Mouse (Mus musculus) lung, postnatal 0 days (tissue): Measurements from ENCODE around the gene Mtif3. TPM values are rescaled to one million over a fixed set of nuclear protein-coding genes. Genes with fewer than 3 reads are reported as not detected.
A peak's percentile ranks its signal among the peaks of the same experiment; 100 is the strongest.

Experiments used
- ATAC-seq: fragments of 200-750 bp; cut with Nextera tagmentation; 2 replicates; pipeline ENCODE4 v1.8.0; 2017; ENCODE audit warnings: moderate library complexity
- DNase-seq: peaks from one replicate; pipeline ENCODE4 v3.0.0-alpha.2; 2016; ENCODE audit warnings: low spot score
- H3K27ac ChIP-seq: fragments of 300-500 bp; sonication (generic); 2 replicates; pipeline ENCODE4 v1.5.1; 2014; ENCODE audit warnings: antibody characterized with exemption, mild to moderate bottlenecking, low read length, mixed read lengths
- H3K27me3 ChIP-seq: fragments of 300-500 bp; sonication (generic); replicated peaks from 2 replicates; pipeline ENCODE4 v1.6.1; 2014; ENCODE audit warnings: low read length, mixed read lengths; ENCODE audit not compliant: insufficient read depth
- H3K36me3 ChIP-seq: fragments of 300-500 bp; sonication (generic); 2 replicates; pipeline ENCODE4 v1.6.1; 2014; ENCODE audit warnings: low read length, mixed read lengths; ENCODE audit not compliant: insufficient read depth
- H3K4me1 ChIP-seq: fragments of 300-500 bp; sonication (generic); 2 replicates; pipeline ENCODE4 v1.6.1; 2014; ENCODE audit warnings: antibody characterized with exemption, low read depth, low read length, mixed read lengths; ENCODE audit not compliant: insufficient read depth
- H3K4me2 ChIP-seq: fragments of 300-500 bp; sonication (generic); replicated peaks from 2 replicates; pipeline ENCODE4 v1.6.1; 2014; ENCODE audit warnings: low read depth, mild to moderate bottlenecking, low read length, moderate library complexity, mixed read lengths
- H3K4me3 ChIP-seq: fragments of 300-500 bp; sonication (generic); 2 replicates; pipeline ENCODE4 v1.5.1; 2014; ENCODE audit warnings: low read depth, low read length
- H3K9ac ChIP-seq: fragments of 300-500 bp; sonication (generic); replicated peaks from 2 replicates; pipeline ENCODE4 v1.6.1; 2014; ENCODE audit warnings: low read depth, mild to moderate bottlenecking
- H3K9me3 ChIP-seq: fragments of 300-500 bp; sonication (generic); 2 replicates; pipeline ENCODE4 v1.6.1; 2016; ENCODE audit warnings: low read length, mixed read lengths
- CTCF ChIP-seq: IDR thresholded peaks from 2 replicates; pipeline ENCODE4 v1.5.1; 2016; ENCODE audit warnings: antibody characterized with exemption, mild to moderate bottlenecking
- EP300 ChIP-seq: IDR thresholded peaks from 2 replicates; pipeline ENCODE4 v1.6.1; 2016; ENCODE audit warnings: antibody characterized with exemption, mild to moderate bottlenecking, control low read depth
- WGBS: fragments of 180-500 bp; shearing (Covaris S2); extraction: QIAGEN DNeasy Blood & Tissue Kit; methylation state at CpG from one replicate; pipeline ENCODE4 v1.1.7; 2014; 5-methylcytosine and 5-hydroxymethylcytosine counted together
- polyA plus RNA-seq: library from polyadenylated mRNA; unstranded; fragments of >200 nt; fragmentation: Nextera tagmentation; extraction: Ambion mirVana; gene quantifications from 2 replicates; pipeline ENCODE4 v1.2.1, GENCODE M21; 2015

Mtif3 gene
- polyA plus RNA-seq, 1 experiment from 2014 or later = 19.2 TPM

DNA sequence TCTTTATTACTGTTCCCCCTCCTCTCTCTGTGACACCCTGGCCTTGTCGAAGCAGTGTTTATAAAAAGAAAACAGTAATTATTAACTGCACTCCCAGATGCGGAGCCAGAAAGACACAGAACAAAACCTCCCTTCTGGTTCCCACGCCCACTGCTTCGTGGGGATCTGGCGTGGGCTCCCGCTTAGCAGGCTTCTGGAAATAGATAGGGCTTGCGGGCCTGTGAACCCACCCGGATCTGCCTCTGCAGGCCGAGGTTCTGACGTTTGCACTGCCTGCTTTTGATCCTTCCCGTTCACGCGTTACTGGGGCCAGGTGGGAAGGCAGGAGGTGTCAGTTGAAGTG, 11.2 kb upstream of the Mtif3 start:
- 16% methylated on average over 13 of the region's 13 CpGs for WGBS
- Histone ChIP-seq H3K27ac (no peak overlapping the region), H3K4me3 (no peak overlapping the region), H3K9me3 (no peaks in the 10 kb centered on the region), H3K4me2 (0 out of 2 replicates have a peak overlapping the region, but pooled peaks have one; percentile 9), H3K9ac (no peak overlapping the region), H3K4me1 (no peaks in the 10 kb centered on the region; the same call in 1 of the 2 replicates), H3K36me3 (no peaks in the 10 kb centered on the region), H3K27me3 (no peaks in the 10 kb centered on the region)
- no peak for ATAC-seq
- DNase-seq = peak; percentile 19
- TF ChIP-seq CTCF (no peak), EP300 (no peak)

DNA sequence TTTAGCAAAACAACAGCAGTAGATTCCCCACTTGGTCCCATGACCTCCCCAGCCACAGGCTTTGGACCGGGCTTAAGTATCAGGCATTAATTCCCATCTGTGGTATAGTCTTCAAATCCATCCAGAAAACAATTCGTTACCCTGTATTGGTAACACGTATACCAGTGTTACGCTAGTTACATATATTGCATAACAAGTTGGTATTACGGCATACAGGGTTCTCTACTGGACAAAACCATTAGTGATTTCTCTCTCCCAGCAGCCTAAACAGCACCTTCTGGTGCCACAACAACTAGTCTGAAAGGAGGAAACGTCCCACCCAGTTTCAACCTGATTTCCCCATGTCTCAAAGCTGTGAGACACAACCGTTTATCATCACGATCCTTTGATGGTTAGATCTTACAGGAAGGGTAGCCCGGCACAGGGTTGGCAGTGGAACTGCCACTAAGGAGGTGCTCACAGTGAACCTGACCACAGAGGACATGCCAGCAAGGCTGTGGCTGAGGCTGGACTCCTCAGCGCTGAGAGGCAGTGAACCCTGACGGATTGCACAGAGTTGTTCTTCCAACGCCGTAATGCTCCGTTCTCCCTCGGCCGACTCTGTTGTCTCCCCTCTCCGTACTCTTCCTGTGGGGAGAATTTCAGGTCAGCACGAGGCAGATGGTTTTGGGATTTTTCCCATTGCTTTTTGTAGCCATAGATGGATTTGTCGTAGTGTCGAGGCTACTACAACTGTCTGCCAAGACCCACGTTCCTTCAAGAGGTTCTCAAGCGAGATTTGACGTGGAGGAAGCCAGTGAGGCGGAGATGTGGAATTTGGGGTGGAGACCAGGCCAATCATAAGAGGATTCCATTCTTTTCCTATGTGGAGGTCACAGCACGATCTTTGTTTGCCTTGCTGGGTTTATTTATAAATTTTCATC, 10.5 kb upstream of the Mtif3 start:
- H3K4me1 ChIP-seq = no peaks in the 10 kb centered on the region; the same call in 1 of the 2 replicates
- DNase-seq = peak; percentile 37
- no peaks in the 10 kb centered on the region for H3K27me3 ChIP-seq
- H3K9ac ChIP-seq = no peak overlapping the region
- peak; percentile 43; the same call in 1 of the 2 replicates for ATAC-seq
- no peaks in the 10 kb centered on the region for H3K36me3 ChIP-seq
- H3K4me2 ChIP-seq = no peak overlapping the region
- 55% methylated on average over 25 of the region's 25 CpGs for WGBS
- H3K4me3 ChIP-seq = no peak overlapping the region
- H3K27ac ChIP-seq = no peak overlapping the region
- TF ChIP-seq CTCF (no peak), EP300 (no peak)
- H3K9me3 ChIP-seq = no peaks in the 10 kb centered on the region

DNA sequence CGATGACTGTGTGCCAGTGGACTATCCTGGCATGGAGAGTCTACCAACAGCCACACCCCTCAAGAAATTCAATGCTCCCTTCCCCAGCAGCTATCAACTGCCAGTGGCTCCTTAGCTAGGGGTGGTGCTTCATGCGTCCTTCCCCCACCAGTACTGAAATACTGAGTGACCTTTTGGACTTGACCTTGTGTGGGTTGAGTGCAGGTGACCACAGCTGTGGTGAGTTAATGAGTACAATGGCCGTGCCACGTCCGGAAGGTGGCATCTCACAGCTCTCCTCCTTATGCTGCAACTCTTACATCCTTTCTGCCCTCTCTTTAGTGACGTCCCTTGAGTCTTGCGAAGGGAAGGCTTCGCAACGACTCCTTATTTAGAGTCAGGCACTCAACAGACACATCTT, 9.8 kb upstream of the Mtif3 start:
- no peak overlapping the region for H3K27ac ChIP-seq
- no peak overlapping the region for H3K4me3 ChIP-seq
- no peaks in the 10 kb centered on the region for H3K9me3 ChIP-seq
- TF ChIP-seq CTCF (no peak), EP300 (no peak)
- no peak overlapping the region for H3K4me2 ChIP-seq
- ATAC-seq (no peak), DNase-seq (no peak)
- no peaks in the 10 kb centered on the region; the same call in 1 of the 2 replicates for H3K4me1 ChIP-seq
- no peaks in the 10 kb centered on the region for H3K27me3 ChIP-seq
- H3K36me3 ChIP-seq = no peaks in the 10 kb centered on the region
- 82% methylated on average over 9 of the region's 9 CpGs for WGBS
- no peak overlapping the region for H3K9ac ChIP-seq

DNA sequence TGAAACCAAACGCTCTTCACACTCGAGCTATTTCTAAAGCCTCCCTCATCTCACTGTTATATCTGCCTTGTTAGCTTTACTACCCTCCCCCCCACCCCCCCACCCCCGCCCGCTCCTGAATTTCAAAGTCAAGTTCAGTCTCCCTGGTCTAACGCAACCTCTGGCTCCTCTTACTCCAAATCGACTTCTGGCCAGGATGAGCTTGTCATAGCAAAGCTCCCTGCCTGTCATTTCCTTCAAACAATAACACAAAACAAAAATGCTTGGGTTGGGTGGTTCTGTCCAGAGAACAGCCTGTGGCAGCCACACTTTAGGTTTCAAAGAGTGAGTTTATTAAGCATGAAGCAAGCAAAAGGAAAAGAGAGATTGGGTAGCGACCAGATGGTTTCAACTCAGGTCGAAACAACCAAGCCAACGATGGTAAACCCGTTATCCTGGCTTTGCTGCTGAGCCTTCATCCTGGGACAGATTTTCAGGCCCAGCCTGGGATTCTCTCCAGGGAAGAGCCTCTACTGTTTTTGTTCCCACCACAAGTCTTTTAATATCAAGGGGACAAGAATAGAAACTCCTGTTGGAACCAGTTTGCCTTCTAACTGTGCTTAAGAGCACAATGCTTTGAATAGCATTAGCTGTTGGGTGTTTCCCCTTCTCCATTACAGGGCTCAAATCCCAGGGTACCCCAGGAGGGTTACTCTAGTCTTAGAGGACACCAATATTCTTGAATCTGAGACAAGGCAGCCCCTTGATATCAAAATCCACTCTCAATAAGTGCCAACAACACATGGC, 8.4 kb upstream of the Mtif3 start:
- peak; percentile 50; the same call in 1 of the 2 replicates for ATAC-seq
- Histone ChIP-seq H3K4me1 (no peaks in the 10 kb centered on the region; the same call in 1 of the 2 replicates), H3K4me3 (no peak overlapping the region), H3K4me2 (no peak overlapping the region), H3K36me3 (no peaks in the 10 kb centered on the region), H3K9me3 (no peaks in the 10 kb centered on the region), H3K27me3 (no peaks in the 10 kb centered on the region), H3K27ac (no peak overlapping the region), H3K9ac (no peak overlapping the region)
- WGBS = 35% methylated on average over 10 of the region's 10 CpGs
- no peak for TF ChIP-seq EP300
- no peak for TF ChIP-seq CTCF
- peak; percentile 54 for DNase-seq

DNA sequence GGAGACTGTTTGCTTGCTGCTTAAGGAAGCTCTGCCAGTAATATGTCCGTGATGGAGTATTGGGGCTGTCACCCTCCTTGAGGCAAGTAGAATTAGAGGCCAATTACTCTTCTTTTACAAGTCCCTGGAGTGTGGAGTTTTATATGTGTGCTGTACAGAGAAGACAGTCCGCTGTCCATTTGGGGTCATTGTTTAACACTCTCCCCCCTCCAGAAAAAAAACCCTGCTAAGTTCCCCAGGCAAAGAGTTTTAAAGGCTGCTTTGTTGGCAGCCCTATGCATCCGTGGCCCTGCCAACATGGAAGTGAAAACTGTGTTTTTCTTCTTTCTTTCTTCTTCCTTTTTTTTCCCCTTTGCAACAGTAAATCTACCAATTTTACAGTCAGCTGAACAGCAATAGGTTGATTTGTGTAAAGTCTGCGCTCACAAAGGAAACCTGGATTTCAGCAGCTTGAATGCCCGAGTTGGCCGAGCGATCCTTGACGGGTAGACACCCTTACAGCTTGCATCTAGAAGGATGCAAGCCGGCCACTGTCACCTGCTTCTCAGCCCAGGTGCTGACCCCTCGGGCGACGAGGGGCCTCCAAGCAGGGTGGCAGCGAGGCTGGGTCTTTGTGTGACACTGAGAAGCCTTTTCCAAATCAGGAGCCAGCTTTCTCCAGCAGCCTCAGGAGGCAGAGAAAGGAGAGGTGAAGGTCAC, 5.2 kb upstream of the Mtif3 start:
- Histone ChIP-seq H3K4me1 (no peaks in the 10 kb centered on the region; the same call in 1 of the 2 replicates), H3K4me2 (no peak overlapping the region), H3K36me3 (no peaks in the 10 kb centered on the region), H3K4me3 (no peak overlapping the region), H3K27me3 (no peaks in the 10 kb centered on the region), H3K27ac (no peak overlapping the region), H3K9ac (no peak overlapping the region), H3K9me3 (no peaks in the 10 kb centered on the region)
- 78% methylated on average over 13 of the region's 13 CpGs for WGBS
- DNase-seq (no peak), ATAC-seq (no peak)
- TF ChIP-seq EP300 (no peak), CTCF (no peak)

DNA sequence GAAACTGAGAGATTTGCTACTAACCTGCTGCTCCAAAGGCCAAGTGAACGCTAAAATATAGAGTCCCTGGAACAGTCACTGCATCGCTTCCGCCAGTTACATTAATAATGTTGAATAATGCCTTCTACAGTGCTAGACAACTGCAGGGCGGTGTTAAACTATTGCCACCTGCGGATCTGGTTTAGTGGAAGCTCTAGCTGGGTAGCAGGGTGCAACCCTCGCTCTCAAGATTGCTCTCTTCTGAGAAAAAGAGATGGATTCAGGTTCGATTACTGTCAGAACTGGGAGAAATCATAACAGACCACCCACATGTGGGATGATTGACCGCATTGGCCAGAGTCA, 308 bp upstream of the Mtif3 start:
- Histone ChIP-seq H3K4me2 (peak overlapping the region; percentile 85), H3K27me3 (no peaks in the 10 kb centered on the region), H3K36me3 (peaks cover 4% of the 10 kb centered on the region; the same call in 1 of the 2 replicates), H3K9ac (peak overlapping the region; percentile 72; the same call in 1 of the 2 replicates), H3K4me1 (no peaks in the 10 kb centered on the region; the same call in 1 of the 2 replicates), H3K9me3 (no peaks in the 10 kb centered on the region), H3K4me3 (peak overlapping the region; percentile 92), H3K27ac (no peak overlapping the region)
- WGBS = 53% methylated on average over 8 of the region's 8 CpGs
- no peak for ATAC-seq
- TF ChIP-seq EP300 (no peak), CTCF (no peak)
- no peak for DNase-seq
